In the genomic region with DNA sequence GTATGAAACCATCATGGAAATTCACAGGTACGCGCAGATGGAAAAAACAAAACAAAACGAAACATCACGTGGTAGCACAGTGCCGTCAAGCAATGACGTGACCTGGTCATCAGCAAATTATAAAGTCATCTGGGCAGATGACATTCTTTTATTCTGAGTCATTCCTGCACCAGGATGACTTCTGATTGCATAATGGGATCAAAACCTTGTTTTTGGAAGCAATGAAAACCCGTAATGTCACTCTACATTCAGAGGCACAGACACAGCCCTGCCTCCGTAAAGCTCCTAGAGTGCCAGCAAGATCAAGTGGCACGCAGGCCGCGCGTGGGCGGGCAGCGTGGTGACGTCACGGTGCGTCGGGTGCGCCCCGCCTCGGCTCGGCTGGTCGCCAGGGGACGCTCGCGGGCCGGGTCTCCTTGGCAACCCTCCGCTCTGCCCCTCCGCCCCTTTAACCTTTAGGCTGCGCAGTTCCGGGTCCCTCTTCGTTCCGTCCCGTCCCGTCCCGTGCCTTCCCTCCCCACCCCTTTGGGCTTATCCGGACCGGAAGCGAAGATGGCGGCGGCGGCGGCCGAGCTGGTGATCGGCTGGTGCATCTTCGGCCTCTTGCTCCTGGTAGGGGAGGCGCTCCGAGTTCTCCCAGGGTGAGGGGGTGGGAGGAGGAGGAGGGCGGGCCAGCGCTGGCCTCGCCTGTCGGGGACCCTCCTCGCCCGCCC, we compare ENCODE assay signal across 8 mouse cellular contexts. TPM values are rescaled to one million over a fixed set of nuclear protein-coding genes. Genes with fewer than 3 reads are reported as not detected.
DNase-seq lines count a peak whose midpoint lies in the region; ATAC-seq and TF ChIP-seq lines count a peak whose summit lies in the region.

TSS of gene Lmbrd1 (plus strand) at position 426 of the 713 bp plus-strand sequence.

- H3K9me3 ChIP-seq in G1E (replicated peaks): no peaks in the 10 kb centered on the region
- H3K9me3 ChIP-seq in forebrain, embryonic 16.5 days (ENCODE audit: control insufficient read depth, low read length): no peaks in the 10 kb centered on the region
- H3K9me3 ChIP-seq in lung, embryonic 14.5 days (ENCODE audit: low read depth, low read length): no peaks in the 10 kb centered on the region

- intact Hi-C loops in heart, postnatal 36 days (cut with DNase I): loop anchor here (2.0 kb wide), 1 partner anchor 20 kb away; no protein-coding TSS in a partner anchor

- under 1% methylated on average over 53 of the region's 54 CpGs for WGBS in forebrain, embryonic 16.5 days
- WGBS in lung, embryonic 14.5 days: 1% methylated on average over 53 of the region's 54 CpGs
- under 1% methylated on average over 53 of the region's 54 CpGs for WGBS in olfactory bulb, adult 2 months
- WGBS in thymus, adult 2 months: under 1% methylated on average over 53 of the region's 54 CpGs

- peaks cover 40% of the 10 kb centered on the region for H3K4me1 ChIP-seq in G1E (ENCODE audit: insufficient read depth, low read depth, low read length)
- peaks cover 10% of the 10 kb centered on the region; the same call in 1 of the 2 replicates for H3K4me1 ChIP-seq in forebrain, embryonic 16.5 days (replicated peaks; ENCODE audit: control insufficient read depth, insufficient read depth, low read length)
- H3K4me1 ChIP-seq in lung, embryonic 14.5 days (ENCODE audit: insufficient read depth): 0 out of 2 replicates have a peak, but pooled peaks cover 5% of the 10 kb centered on the region
- peaks cover 10% of the 10 kb centered on the region for H3K4me1 ChIP-seq in olfactory bulb, adult 2 months (ENCODE audit: control insufficient read depth, insufficient read depth, low read length)
- H3K4me1 ChIP-seq in thymus, adult 2 months (replicated peaks; ENCODE audit: control insufficient read depth, insufficient read depth, low read length): peaks cover 3% of the 10 kb centered on the region; the same call in 1 of the 2 replicates

- peak within 1 kb of the TSS; percentile 93 for H3K4me3 ChIP-seq in G1E (ENCODE audit: low read depth, low read length)
- H3K4me3 ChIP-seq in forebrain, embryonic 16.5 days (replicated peaks; ENCODE audit: low read length): peak within 1 kb of the TSS; percentile 56
- H3K4me3 ChIP-seq in layer of hippocampus, adult 2 months: peak within 1 kb of the TSS; percentile 90
- H3K4me3 ChIP-seq in lung, embryonic 14.5 days (ENCODE audit: low read depth, low read length): peak within 1 kb of the TSS; percentile 75
- peak within 1 kb of the TSS; percentile 75 for H3K4me3 ChIP-seq in olfactory bulb, adult 2 months (ENCODE audit: insufficient read depth, low read depth, low read length)
- H3K4me3 ChIP-seq in thymus, adult 2 months (ENCODE audit: control insufficient read depth, insufficient read depth, low read length): peak within 1 kb of the TSS; percentile 79

- peak; percentile 98 for DNase-seq in G1E (ENCODE audit: low spot score)
- peak; percentile 90 to 99 for DNase-seq in cerebellum, adult 18-20 months
- peak; percentile 96 for DNase-seq in heart, postnatal 36 days
- DNase-seq in layer of hippocampus, adult 2 months (ENCODE audit: low spot score in 2 of 2): peak; percentile 90 to 97
- DNase-seq in lung, embryonic 14.5 days: peak; percentile 95
- DNase-seq in thymus, adult 2 months: peak; percentile 95

- H3K9ac ChIP-seq in forebrain, embryonic 16.5 days (replicated peaks; ENCODE audit: low read depth, low read length): peak within 1 kb of the TSS; percentile 72
- H3K9ac ChIP-seq in lung, embryonic 14.5 days: peak within 1 kb of the TSS; percentile 82

- H3K27me3 ChIP-seq in G1E (ENCODE audit: insufficient read depth, low read length): no peaks in the 10 kb centered on the region
- H3K27me3 ChIP-seq in forebrain, embryonic 16.5 days (replicated peaks; ENCODE audit: control insufficient read depth, insufficient read depth, low read length): no peaks in the 10 kb centered on the region
- H3K27me3 ChIP-seq in lung, embryonic 14.5 days (ENCODE audit: insufficient read depth, low read length): no peaks in the 10 kb centered on the region
- no peaks in the 10 kb centered on the region for H3K27me3 ChIP-seq in thymus, adult 2 months (ENCODE audit: control insufficient read depth, insufficient read depth, low read length)

- H3K4me2 ChIP-seq in forebrain, embryonic 16.5 days (ENCODE audit: low read length): peak within 1 kb of the TSS; percentile 67
- H3K4me2 ChIP-seq in lung, embryonic 14.5 days: peak within 1 kb of the TSS; percentile 68

- peak; percentile 90 for TF ChIP-seq CTCF in G1E (IDR thresholded peaks at IDR 0.05; ENCODE audit: low read depth, low read length)
- peak; percentile 89 for TF ChIP-seq CTCF in layer of hippocampus, adult 2 months (conservative IDR thresholded peaks at IDR 0.05)
- TF ChIP-seq CTCF in lung, embryonic 14.5 days (IDR thresholded peaks at IDR 0.05; ENCODE audit: low read depth): peak; percentile 60
- TF ChIP-seq CTCF in olfactory bulb, adult 2 months (IDR thresholded peaks at IDR 0.05; ENCODE audit: insufficient read depth, low read depth, low read length): peak; percentile 86
- peak; percentile 93 for TF ChIP-seq CTCF in thymus, adult 2 months (IDR thresholded peaks at IDR 0.05; ENCODE audit: borderline replicate concordance, control insufficient read depth, extremely low read depth, insufficient read depth, low read length, poor library complexity)

- peak within 1 kb of the TSS; percentile 78 for H3K27ac ChIP-seq in forebrain, embryonic 16.5 days (ENCODE audit: low read length)
- H3K27ac ChIP-seq in layer of hippocampus, adult 2 months: peak within 1 kb of the TSS; percentile 98
- H3K27ac ChIP-seq in lung, embryonic 14.5 days (ENCODE audit: low read depth): peak within 1 kb of the TSS; percentile 77
- peak within 1 kb of the TSS; percentile 74 for H3K27ac ChIP-seq in olfactory bulb, adult 2 months (ENCODE audit: insufficient read depth, low read depth, low read length)
- peak within 1 kb of the TSS; percentile 18; the same call in 1 of the 2 replicates for H3K27ac ChIP-seq in thymus, adult 2 months (ENCODE audit: control insufficient read depth, insufficient read depth, low read length)

- TF ChIP-seq POLR2A in olfactory bulb, adult 2 months (IDR thresholded peaks at IDR 0.05; ENCODE audit: insufficient read depth, low read depth, low read length): peak; percentile 88
- TF ChIP-seq POLR2A in thymus, adult 2 months (IDR thresholded peaks at IDR 0.05; ENCODE audit: control insufficient read depth, extremely low read depth, insufficient read depth, low read length, poor library complexity): peak; percentile 70; the same call in 1 of the 2 replicates

- H3K36me3 ChIP-seq in G1E (replicated peaks): peaks cover 13% of the 10 kb centered on the region
- no peaks in the 10 kb centered on the region for H3K36me3 ChIP-seq in forebrain, embryonic 16.5 days (ENCODE audit: control insufficient read depth, insufficient read depth)
- no peaks in the 10 kb centered on the region for H3K36me3 ChIP-seq in lung, embryonic 14.5 days (ENCODE audit: insufficient read depth)
- no peaks in the 10 kb centered on the region for H3K36me3 ChIP-seq in thymus, adult 2 months (ENCODE audit: control insufficient read depth, insufficient read depth, low read length)

- ATAC-seq in G1E (ENCODE audit: extremely low read depth, insufficient number of reproducible peaks, low FRiP score, poor library complexity, severe bottlenecking): peak; percentile 87
- peak; percentile 97 for ATAC-seq in forebrain, embryonic 16.5 days
- ATAC-seq in lung, embryonic 14.5 days (ENCODE audit: insufficient read depth): peak; percentile 95

RNA-seq across cellular contexts. Expression of gene Lmbrd1, which starts in this region (rescaled TPM):
- total RNA-seq in G1E (2014; fragmentation: Nextera tagmentation) (80.6 and 139 TPM in 2 replicates), G1E (2017) (46.5 and 48.3 TPM in 2 replicates)
- 5.0 and 5.9 TPM in 2 replicates for polyA plus RNA-seq in G1E (2012)
- 44.2 and 48.0 TPM in 2 replicates for polyA plus RNA-seq in forebrain, embryonic 16.5 days (2015; fragmentation: Nextera tagmentation; extraction: Ambion mirVana)
- total RNA-seq in heart, postnatal 36 days (2021): 10 to 100 TPM; 42.5 to 47.1 TPM
- total RNA-seq in layer of hippocampus, adult 2 months (2021): 100 to 1,000 TPM; 101 to 102 TPM
- polyA plus RNA-seq in lung, embryonic 14.5 days (2014; fragmentation: Nextera tagmentation; extraction: Ambion mirVana): 29.3 and 32.2 TPM in 2 replicates
- not detected in 2 replicates for polyA plus RNA-seq in olfactory bulb, adult 2 months (2012; ENCODE audit: insufficient read depth, insufficient read length, low replicate concordance, missing spikeins)
- 15.1 and 18.5 TPM in 2 replicates for polyA plus RNA-seq in thymus, adult 2 months (2012; rRNA removed)

Comparison
In these comparisons a context has a peak if more than half of its experiments do, and no peak if none do; other contexts are left out.
1. Peak in every context shown above with its lines: DNase-seq, ATAC-seq, H3K4me3 ChIP-seq and H3K27ac ChIP-seq.
2. H3K27ac ChIP-seq: peak in every context shown above with its lines; median percentile 98 in layer of hippocampus, adult 2 months; 78 in forebrain, embryonic 16.5 days; 77 in lung, embryonic 14.5 days; 74 in olfactory bulb, adult 2 months; 18 in thymus, adult 2 months.